Mouse (Mus musculus) regulatory T cell (primary cell): ENCODE measurements around the gene Spock2.
"Not testable (repeated sequence)": the region's sequence is repeated elsewhere in the genome, so short reads cannot be mapped to it uniquely, and the experiment has no call there.

Source experiments
- in situ Hi-C: fragments of 300-600 bp; cut with MboI, MseI; formaldehyde crosslinking; loops from one replicate; pipeline ENCODE4 v1.15.1; 2025; ENCODE audit warnings: high pct_unique_total_duplicates

Spock2 gene

GRCm38 (mm10) chr10:60147510-60148047 is 41.6 kb downstream of the Spock2 start:
- in situ Hi-C loops = loop anchor here (5.0 kb wide), 1 partner anchor 40 kb away; no protein-coding TSS in a partner anchor

DNA sequence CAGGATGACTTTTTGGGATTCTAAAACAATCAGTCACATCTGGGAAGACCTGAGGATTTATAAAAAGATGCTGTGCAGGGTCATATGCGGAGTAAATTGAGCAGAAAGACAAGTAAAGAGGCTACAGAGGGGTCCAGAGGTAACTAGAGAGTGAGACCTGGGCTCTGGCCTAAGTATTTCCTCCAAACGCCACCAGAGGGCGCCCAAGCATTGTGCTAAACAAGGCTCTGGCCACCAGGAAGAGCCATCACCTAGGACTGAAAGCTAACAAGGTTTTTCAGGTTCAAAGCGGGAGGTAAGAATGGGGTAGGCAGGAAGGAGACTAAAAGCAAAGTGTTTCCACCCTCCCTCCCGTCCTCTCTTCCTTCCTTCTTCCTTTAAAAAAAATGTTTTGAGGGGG is 42.1 kb downstream of the Spock2 start:
- in situ Hi-C loops = loop anchor here (5.0 kb wide), 1 partner anchor 39 kb away; no protein-coding TSS in a partner anchor

GRCm38 (mm10) chr10:60151107-60151663 is 45.2 kb downstream of the Spock2 start:
- in situ Hi-C loops = no loop called here

DNA sequence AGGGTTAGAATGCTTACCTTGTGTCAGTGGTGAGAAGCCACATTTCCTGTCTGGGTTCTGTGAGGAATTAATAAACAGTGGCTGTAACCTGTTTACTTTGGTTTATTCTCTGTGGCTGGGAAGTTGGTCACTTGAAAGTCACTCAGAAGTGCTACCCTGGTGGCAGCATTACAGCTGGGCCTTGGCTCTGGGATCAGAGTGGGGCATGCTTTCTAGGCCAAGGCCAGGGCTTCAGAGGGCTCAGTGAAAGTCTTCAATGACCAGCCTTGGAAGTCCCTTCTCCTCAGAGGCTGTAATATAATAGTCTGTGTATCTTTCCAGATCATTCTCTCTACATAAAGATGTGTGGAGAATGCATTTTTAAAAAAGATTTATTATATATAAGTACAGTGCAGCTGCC is 50.0 kb downstream of the Spock2 start:
- in situ Hi-C loops = loop anchor here (5.0 kb wide), 1 partner anchor 81 kb away; no protein-coding TSS in a partner anchor

DNA sequence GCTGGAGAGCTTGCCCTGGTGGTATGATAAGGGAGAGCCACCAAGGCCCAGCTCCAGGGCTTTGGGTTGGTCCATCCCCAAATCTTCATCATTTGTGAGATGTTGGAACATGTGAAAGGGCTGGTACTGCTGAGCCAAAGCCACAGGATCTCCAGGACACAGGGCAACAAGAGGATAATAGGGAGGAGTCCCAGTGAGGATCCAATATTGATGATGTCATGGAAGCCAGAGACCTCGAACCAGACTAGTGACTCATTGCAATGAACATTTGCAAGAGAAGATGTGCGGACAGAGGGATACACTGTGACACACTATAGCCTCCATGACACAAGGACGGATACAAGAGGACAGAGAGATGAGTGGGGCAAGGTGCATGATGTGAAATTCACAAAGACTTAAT is 52.1 kb downstream of the Spock2 start:
- in situ Hi-C loops = loop anchor here (5.0 kb wide), 1 partner anchor 79 kb away; no protein-coding TSS in a partner anchor

GRCm38 (mm10) chr10:60161397-60161796 is 55.4 kb downstream of the Spock2 start:
- in situ Hi-C loops = not testable (repeated sequence)

DNA sequence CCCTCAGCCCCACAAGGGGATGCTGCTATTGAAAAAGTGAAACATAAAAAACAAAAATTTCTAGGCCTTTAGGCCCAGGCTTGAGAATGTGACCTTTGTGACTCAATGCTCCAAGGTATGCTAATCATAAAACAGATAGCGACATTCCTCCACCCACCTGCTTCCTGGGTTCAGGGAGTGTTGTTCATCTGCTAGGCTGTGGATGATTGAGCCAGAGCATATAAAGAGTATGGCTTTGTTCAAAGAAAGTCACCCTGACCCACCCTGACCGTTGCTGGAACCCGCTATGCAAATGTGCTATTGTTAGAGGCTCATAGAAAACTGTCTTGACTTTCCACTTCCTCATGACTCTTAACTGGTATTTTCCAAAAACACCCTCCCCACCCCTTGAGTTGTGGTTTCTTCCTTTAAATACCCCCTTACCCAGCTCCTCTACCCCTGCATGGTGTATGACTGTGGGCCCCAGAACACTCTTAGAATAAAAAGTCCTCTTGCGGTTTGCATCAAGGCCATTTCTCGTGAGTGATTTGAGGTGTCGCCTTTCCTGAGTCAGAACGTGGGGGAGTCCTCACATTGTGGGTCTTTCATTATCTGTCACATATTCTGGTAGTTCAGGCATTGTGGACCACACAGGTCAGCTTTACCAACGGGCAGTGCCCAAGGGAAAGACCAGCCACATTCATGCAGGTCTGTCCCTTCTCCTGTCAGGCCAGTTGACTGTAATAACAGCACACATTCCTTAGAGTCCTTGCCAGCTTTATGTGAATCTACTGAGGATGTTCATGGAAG is 56.4 kb downstream of the Spock2 start:
- in situ Hi-C loops = not testable (repeated sequence)

DNA sequence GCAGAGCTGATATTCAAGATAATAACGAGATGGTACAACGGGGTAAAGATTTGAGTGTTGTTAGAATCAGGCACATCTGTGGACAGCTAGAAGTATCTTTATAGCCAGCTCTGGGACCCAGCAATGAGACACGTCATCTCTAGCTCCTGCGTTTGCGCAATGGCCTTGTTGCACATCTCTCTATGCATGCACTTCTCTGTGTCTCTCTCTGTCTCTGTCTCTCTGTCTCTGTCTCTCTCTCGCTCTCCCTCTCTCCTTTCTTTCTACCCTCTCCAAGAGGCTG is 56.9 kb downstream of the Spock2 start:
- in situ Hi-C loops = no loop called here

DNA sequence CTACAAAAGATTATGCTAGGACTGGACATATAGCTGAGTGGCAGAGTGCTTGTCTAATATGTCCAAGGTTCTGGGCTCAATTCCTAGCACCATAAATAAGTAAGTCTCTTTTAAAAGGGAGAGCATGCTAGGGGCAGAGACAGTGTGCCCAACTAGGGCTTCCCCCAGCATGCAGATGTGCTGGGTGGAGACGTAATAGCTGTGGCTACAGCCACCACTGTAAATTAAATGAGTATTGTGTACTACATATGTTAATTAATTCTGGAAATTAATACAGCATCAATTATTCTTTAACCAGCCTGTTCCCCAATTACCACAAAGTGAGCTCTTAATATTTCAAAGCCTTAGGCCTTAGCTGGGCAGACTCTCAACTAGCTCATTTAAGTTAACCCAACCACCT is 58.9 kb downstream of the Spock2 start:
- in situ Hi-C loops = no loop called here

GRCm38 (mm10) chr10:60166068-60166467 is 60.0 kb downstream of the Spock2 start:
- in situ Hi-C loops = no loop called here

DNA sequence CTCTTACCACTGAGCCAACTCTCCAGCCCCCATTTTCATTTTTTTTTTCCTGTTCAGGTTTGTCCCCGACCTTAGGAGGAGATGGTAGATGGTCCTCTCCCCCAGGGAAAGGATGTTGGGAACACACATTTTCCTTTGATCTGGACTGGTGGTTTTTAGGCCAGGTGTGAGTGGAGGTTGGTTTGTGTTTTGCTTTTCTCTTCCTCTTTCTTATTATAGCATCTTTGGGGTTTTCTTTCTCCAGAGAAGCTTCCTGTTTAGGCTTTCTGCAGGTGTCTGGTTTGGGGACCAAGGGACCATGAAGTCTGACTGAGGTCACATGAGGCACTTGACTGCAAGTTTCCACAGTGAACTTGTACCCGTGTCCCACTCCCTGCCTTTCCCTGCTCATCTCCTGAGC is 62.3 kb downstream of the Spock2 start:
- in situ Hi-C loops = no loop called here

- in situ Hi-C loops = no loop called here
These were observed 62.9 kb downstream of the Spock2 start for GRCm38 (mm10) chr10:60168960-60169359.

- in situ Hi-C loops = no loop called here
These were observed 64.5 kb downstream of the Spock2 start for GRCm38 (mm10) chr10:60170326-60171089.

- in situ Hi-C loops = no loop called here
These were observed 65.3 kb downstream of the Spock2 start for GRCm38 (mm10) chr10:60171368-60171767.

DNA sequence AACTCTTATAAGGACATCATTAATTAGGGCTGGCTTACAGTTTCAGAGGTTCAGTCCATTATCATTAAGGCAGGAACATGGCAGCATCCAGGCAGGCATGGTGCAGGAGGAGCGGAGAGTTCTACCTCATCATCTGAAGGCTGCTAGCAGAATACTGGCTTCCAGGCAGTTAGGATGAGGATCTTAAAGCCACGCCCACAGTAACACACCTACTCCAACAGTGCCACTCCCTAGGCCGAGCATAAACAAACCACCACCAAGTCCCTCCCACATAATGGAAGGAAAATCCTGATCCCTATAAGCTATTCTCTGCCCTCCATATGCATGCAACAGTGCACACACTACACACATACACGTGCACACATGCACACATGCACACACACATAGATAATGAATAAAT is 66.3 kb downstream of the Spock2 start:
- in situ Hi-C loops = no loop called here

GRCm38 (mm10) chr10:60173035-60173434 is 67.0 kb downstream of the Spock2 start:
- in situ Hi-C loops = no loop called here

DNA sequence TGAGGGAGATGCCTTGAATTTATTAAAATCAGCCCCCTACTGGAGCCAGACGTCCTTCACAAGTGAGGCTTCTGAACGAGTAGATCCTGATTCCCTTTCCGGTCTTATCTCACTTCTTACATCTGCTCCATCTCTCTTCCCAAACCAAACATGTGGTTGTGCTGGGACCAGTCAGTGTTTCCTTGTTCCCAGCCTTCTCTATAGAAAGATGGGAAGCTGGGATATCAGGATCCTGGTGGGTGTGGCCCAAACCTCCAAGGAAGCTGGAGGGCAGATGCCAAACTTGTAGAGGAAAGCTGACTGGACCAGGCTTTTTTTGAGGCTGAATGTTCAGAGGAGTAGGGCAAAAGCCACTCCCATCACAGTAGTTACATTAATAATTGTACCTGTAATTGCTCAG is 68.5 kb downstream of the Spock2 start:
- in situ Hi-C loops = no loop called here

DNA sequence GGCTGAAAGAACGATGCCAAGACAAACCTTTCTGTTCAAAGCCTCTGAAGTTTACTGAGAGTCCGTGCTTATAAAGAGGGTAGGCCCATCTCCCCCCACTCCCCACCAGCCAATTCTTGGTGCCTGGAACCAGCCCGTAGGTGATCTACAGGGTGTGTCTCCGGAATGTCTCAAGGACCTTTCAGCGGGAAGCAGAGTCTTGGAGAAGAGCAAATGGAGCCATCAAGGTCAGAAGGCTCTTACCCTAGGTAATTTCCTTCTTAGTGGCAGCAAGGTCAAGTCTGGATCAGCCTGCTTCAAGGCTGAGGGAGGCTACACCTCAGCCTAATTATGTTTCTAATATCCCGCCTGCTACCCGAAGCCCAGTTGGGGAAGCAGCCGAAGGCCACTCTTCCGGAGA is 69.3 kb downstream of the Spock2 start:
- in situ Hi-C loops = not testable (repeated sequence)
